Mouse (Mus musculus) Patski (cell line): ENCODE measurements around the gene Nrarp. TPM values are rescaled to one million over a fixed set of nuclear protein-coding genes. Genes with fewer than 3 reads are reported as not detected.

Experiments
- ATAC-seq: fragments of 100-300 bp; one replicate; pipeline ENCODE4 v1.8.0; 2021
- CTCF ChIA-PET: fragments of 350-600 bp; sonication (Branson Sonifier 250); formaldehyde crosslinking; loops from one replicate; lab custom pipeline; 2022; ENCODE audit warnings: inconsistent platforms; lab: Charles Lee
- POLR2A ChIA-PET: fragments of 350-600 bp; sonication (Branson Sonifier 250); formaldehyde crosslinking; loops from one replicate; lab custom pipeline; 2022; ENCODE audit warnings: antibody characterized with exemption, inconsistent platforms; lab: Charles Lee
- DNase-seq: peaks from one replicate; pipeline ENCODE4 v3.0.0-alpha.2; 2011; ENCODE audit warnings: low read depth, low spot score
- H3K27me3 ChIP-seq: fragments of 371-371 bp; one replicate; pipeline ENCODE4 v1.5.1; 2021
- CTCF ChIP-seq: fragments of 100-300 bp; IDR thresholded peaks from one replicate; pipeline ENCODE4 v1.5.1; 2021
- in situ Hi-C: fragments of 300-500 bp; cut with MboI; formaldehyde crosslinking; loops from 3 replicates; pipeline ENCODE4 v1.11.1; 2018; ENCODE audit warnings: low pct_unique_long_range_greater_than_20kb, mixed read lengths
- polyA plus RNA-seq: library from polyadenylated mRNA; unstranded; gene quantifications from one replicate; pipeline ENCODE4 v1.2.3, GENCODE M21; 2021

The Nrarp gene
- polyA plus RNA-seq, 1 experiment from 2014 or later = 0.12 TPM

DNA sequence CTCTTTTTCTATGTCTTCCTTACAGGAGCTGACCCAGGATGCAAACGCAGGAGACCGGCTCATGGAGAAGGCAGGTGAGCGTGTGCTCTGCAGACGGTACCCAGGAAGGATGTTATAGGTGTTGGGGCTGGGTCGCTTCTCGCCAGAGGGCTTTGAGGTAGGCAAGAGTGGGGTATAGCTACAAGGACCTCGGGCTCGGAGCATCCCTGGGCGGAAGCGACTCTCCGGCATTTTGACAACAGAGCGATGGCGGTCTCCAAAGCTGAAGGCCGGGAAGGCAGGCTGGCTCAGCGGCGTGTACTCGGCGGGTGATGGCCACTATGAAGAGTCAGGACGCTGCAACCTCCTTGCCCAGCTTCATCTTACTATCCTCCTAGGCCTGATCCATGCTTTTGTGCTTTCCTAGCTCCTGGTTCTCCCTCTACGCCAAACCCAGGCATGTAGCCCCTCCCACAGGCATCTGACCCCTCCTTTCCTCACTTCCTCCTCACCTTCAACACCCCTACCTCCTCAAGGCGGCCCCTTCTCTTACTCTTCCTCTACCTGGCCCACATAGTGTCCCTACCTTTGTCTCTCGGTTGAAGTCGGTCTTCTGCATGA lies 32.8 kb downstream of the Nrarp start:
- DNase-seq (no peak), ATAC-seq (no peak)
- H3K27me3 ChIP-seq = no peaks in the 10 kb centered on the region
- ChIA-PET CTCF (no interaction called here), POLR2A (interaction anchor here (0.8 kb wide), 1 partner anchor 10 kb away, joined by 3 read pairs; no protein-coding TSS in a partner anchor)
- in situ Hi-C loops = no loop called here
- TF ChIP-seq CTCF = no peak

DNA sequence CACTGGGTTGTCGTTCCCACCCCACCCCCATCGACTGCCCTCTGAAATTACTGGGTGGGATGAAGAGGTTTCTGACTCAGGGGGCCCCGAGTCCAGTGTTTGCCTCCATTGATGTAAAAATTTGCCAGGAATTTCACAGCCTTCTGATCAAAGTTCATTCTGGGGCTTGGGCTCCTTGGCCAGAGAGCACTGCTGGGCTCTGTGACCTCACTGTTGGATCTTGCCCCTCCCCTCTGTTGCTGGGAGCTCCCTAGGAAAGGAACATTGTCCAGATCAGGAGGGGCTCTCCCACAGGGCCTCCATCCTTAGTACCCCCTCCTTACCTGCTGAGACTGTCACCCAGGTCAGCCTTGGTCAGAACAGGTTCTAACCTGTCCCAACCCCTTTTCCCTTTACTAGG lies 33.9 kb downstream of the Nrarp start, which contains the start of gene Stpg3:
Stpg3 (minus strand) TSS at position 194 of the 400 bp plus-strand sequence.
- H3K27me3 ChIP-seq = no peaks in the 10 kb centered on the region
- TF ChIP-seq CTCF = no peak
- CTCF ChIA-PET = no interaction called here
- POLR2A ChIA-PET = no interaction called here
- in situ Hi-C loops = no loop called here
- ATAC-seq (no peak), DNase-seq (no peak)

DNA sequence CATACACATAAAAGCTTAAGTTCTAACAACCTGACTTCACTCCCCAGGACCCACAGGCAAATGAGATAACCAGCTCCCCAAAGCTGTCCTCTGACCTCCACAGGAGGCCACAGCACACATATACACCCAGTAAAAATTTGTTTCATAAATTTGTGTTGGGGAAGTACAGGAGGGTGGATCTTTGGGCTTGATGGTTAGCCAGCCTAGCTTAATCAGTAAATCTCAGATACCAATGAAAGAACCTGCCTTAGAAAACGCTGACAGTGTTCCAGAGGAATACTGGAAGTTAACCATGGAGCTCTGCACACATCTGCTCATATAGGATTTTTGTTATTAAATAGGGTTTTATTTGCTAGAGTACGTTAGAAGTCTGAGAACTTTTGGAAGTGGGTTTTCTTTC lies 37.1 kb downstream of the Nrarp start:
- no peaks in the 10 kb centered on the region for H3K27me3 ChIP-seq
- DNase-seq (no peak), ATAC-seq (no peak)
- ChIA-PET POLR2A (no interaction called here), CTCF (interaction anchor here (0.6 kb wide), 1 partner anchor 11 kb away, joined by 3 read pairs; no protein-coding TSS in a partner anchor)
- in situ Hi-C loops = no loop called here
- TF ChIP-seq CTCF = no peak

DNA sequence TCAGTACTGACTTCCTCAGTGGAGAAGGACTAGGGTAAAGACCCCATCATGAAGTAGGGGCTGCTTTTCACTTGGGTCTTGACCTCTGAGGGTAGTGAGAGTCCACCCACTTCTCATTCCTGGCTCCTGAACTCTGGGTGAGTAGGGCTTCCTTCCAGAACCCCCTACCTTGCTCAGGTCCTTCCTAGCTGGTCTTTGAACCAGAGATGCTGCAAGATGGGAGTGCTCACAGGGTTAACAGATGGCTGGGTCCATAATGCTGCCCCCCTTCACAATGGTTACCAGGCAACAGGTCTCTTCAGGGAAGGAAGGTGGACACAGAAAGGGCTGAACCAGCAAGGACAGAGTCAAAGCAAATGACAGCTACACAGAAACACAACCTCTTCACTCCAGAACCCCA lies 37.9 kb downstream of the Nrarp start, which contains the start of gene Fam166a:
Fam166a (plus strand) TSS at position 301 of the 400 bp plus-strand sequence.
- POLR2A ChIA-PET = no interaction called here

DNA sequence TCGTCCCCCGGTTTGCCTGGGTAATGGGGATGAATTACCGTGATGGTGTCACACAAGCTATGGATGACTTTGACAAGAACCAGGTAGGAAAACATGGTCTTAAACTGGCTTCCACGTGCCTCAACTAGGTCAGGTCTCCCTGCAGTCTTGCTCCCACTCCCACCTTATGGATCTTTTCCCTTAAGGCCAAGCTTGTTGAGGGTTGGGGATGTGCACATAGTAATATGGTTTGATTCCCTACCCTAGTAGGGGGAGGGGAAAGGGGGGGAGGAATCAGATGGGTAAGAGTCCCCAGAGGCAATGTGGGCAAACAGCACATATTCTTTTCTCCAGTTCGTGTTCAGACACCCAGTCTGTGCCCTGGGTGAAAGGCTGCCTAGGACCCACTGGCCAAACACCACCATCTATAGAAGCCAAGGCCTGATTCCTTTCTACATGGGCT lies 40.8 kb downstream of the Nrarp start:
- CTCF ChIA-PET = interaction anchor here (1.1 to 2.4 kb wide), 4 partner anchors 8 to 27 kb away, joined by 3 to 10 read pairs (median 6); no protein-coding TSS in a partner anchor
- TF ChIP-seq CTCF = no peak
- no peak for DNase-seq
- H3K27me3 ChIP-seq = no peaks in the 10 kb centered on the region
- no peak for ATAC-seq
- POLR2A ChIA-PET = interaction anchor here (1.7 kb wide), 1 partner anchor 10 kb away, joined by 5 read pairs; the partner anchor contains the start of gene Nelfb
- in situ Hi-C loops = no loop called here

More for the DNA sequence above, 37.9 kb downstream of the Nrarp start, which contains the start of gene Fam166a:
- ATAC-seq = no peak
- CTCF ChIA-PET = no interaction called here
- H3K27me3 ChIP-seq = no peaks in the 10 kb centered on the region
- TF ChIP-seq CTCF = no peak
- DNase-seq = no peak
- in situ Hi-C loops = no loop called here

DNA sequence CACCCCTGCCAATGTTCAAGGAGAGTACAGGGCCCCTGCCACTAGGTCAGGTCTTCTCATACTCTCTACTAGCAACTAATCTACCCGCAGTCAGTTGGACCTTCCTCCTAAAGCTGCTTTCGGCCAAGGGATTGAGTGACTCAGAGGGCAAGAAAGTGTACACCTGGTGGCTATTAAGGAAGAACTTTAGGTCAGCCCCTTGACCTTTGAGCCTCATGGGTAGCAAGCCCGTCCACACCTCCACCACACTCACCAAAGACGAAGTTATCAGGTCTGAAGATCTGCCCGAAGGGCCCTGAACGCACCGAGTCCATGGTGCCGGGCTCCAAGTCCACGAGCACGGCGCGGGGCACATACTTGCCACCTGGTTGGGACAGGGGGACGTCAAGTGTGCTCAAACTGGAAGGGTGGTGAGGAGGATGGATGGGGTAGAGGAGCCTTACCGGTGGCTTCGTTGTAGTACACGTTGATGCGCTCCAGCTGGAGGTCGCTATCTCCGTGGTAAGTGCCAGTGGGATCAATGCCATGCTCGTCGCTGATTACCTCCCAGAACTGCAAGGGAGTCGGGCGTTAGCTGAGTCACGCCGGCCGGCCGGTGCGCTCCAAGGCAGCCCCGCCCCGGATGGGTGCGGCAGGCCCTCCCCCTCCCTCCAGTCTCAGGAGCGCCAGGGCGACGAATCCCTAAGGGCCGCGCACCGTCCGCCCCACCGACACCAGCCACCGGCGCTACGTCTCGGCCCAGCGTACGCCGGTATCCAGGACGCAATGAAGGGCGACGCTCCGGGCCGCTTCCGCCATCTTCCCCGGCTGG lies 43.3 kb downstream of the Nrarp start:
- CTCF ChIA-PET = interaction anchor here (1.7 kb wide), 1 partner anchor 30 kb away, joined by 3 read pairs; no protein-coding TSS in a partner anchor
- in situ Hi-C loops = no loop called here
- POLR2A ChIA-PET = interaction anchor here (0.7 to 2.2 kb wide), 4 partner anchors 11 to 1128 kb away, joined by 3 to 8 read pairs (median 6); no protein-coding TSS in a partner anchor
- peak; percentile 15 for DNase-seq
- H3K27me3 ChIP-seq = no peaks in the 10 kb centered on the region
- ATAC-seq = peak; percentile 31
- TF ChIP-seq CTCF = no peak

DNA sequence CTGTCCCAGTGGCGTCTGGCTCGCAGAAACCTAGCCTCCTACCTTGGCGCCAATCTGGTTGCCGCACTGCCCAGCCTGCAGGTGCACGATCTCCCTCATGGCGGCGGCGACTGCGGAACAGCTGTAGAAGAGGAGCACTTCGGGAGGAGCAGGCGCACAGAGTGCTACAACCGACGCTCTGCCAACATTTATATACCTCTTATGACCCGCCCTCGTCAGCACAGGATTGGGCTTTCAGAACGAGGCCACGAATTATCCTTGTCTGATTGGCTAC lies 43.9 kb downstream of the Nrarp start, which contains the start of gene Tubb4b:
Tubb4b (minus strand) TSS at position 211 of the 274 bp plus-strand sequence.
- no peak for DNase-seq
- H3K27me3 ChIP-seq = no peaks in the 10 kb centered on the region
- in situ Hi-C loops = no loop called here
- TF ChIP-seq CTCF = no peak
- ChIA-PET CTCF (interaction anchor here (1.7 kb wide), 1 partner anchor 30 kb away, joined by 3 read pairs; no protein-coding TSS in a partner anchor), POLR2A (interaction anchor here (1.5 to 2.2 kb wide), 3 partner anchors 11 to 41 kb away, joined by 3 to 8 read pairs (median 5); no protein-coding TSS in a partner anchor)
- no peak for ATAC-seq

DNA sequence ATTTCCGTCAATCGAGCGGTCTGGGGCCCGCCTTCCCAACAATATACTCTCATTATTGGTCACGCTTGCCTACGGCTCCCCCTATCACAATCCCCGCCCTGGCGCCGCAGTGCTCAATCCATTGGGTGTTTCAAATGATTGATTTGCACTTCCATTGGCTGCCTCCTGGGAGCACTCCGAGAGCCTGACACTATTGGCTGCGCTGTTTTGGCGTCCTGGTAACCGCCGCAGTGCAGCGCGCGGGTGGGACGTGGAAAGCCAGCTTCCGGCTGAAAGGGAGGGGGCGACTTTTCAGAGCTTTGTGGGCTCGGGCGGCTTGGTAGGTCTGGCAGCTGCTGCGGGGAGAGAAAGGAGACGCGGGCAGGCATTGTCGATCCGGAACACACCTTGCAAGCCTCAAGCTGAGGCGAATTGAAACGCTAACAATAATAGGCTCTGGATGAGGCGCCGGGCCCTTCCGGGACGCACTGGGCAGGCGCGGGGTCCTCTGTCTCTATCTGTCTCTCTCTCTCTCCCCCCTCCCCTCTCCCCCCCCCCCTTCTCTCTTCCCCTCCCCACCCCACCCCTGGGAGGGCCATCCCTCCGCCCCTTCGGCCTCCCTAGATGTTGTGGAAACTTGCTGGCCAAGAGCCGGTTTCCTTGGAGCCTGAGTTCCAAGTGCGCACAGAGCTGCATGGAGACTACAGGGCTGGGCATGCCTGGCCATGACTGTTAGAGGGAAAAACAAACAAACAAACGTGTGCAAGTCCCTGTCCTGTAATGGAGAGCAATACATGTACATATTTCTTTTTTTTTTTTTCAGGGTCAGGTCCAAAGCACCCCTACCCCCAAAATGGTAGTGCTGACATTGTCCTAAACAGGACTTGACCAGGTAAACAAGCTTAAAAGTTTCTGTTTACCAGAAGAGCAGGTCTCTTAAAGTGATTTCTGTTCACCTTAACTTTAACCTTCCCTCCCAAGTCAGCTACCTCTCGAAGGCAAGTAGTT lies 44.5 kb downstream of the Nrarp start:
- peak; percentile 85 for ATAC-seq
- peak; percentile 97 for DNase-seq
- in situ Hi-C loops = no loop called here
- ChIA-PET POLR2A (interaction anchor here (1.3 to 2.2 kb wide), 3 partner anchors 15 to 42 kb away, joined by 3 to 8 read pairs (median 5); no protein-coding TSS in a partner anchor), CTCF (interaction anchor here (1.7 kb wide), 1 partner anchor 31 kb away, joined by 3 read pairs; no protein-coding TSS in a partner anchor)
- TF ChIP-seq CTCF = no peak
- H3K27me3 ChIP-seq = no peaks in the 10 kb centered on the region

DNA sequence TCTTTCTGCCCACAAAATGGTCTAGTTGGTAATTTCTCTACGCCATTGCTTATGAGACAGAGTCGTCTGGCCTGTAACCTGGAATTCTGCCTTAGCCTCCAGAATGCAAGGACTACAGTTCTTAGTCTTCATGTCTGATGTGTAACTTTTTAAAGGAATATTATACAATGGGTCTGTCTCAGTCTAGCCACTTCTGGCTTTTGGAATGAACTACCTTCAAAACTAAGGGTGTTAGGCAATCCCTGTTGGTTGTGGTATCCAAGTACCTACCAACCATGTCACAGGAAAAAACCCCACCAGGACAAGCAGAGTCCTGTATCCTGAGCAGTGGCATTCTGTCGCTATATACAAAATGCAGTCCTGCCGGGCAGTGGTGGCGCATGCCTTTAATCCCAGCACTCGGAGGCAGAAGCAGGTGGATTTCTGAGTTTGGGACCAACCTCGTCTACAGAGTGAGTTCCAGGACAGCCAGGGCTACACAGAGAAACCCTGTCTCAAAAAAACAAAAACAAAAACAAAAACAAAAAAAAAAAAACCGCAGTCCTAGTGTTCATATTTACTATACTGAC lies 45.3 kb downstream of the Nrarp start:
- in situ Hi-C loops = no loop called here
- CTCF ChIA-PET = interaction anchor here (3.4 kb wide), 1 partner anchor 32 kb away, joined by 25 read pairs; no protein-coding TSS in a partner anchor
- no peak for TF ChIP-seq CTCF
- DNase-seq = no peak
- POLR2A ChIA-PET = interaction anchor here (0.6 to 1.3 kb wide), 3 partner anchors 15 to 41 kb away, joined by 3 to 4 read pairs (median 3); no protein-coding TSS in a partner anchor
- H3K27me3 ChIP-seq = peaks cover 5% of the 10 kb centered on the region
- ATAC-seq = no peak
